Mouse (Mus musculus) CD4-positive, CD25-positive, alpha-beta regulatory T cell, adult 4 months (primary cell): Measurements from ENCODE around the gene Vmn2r112. TPM values are rescaled to one million over a fixed set of nuclear protein-coding genes. Genes with fewer than 3 reads are reported as not detected.
"Not testable (repeated sequence)": the region's sequence is repeated elsewhere in the genome, so short reads cannot be mapped to it uniquely, and the experiment has no call there.

Experiments
- ATAC-seq: one replicate; pipeline ENCODE4 v1.8.0; 2017
- polyA plus RNA-seq, 2 experiments: library from polyadenylated mRNA; unstranded; fragments of 100-300 nt; shearing (Covaris generic); gene quantifications; one replicate each; pipeline ENCODE4 v1.2.1; 2017

The Vmn2r112 gene
- under 1 TPM in 1 of 2 experiments, not detected in 1; 0.09 TPM for polyA plus RNA-seq

- not testable (repeated sequence) for ATAC-seq
Measured at GRCm38 (mm10) chr17:22600651-22601050, at the start of gene Vmn2r112. Gene Vmn2r112 (plus strand): TSS chr17:22600951.

- not testable (repeated sequence) for ATAC-seq
Measured at GRCm38 (mm10) chr17:22573382-22573781, 27.4 kb upstream of the Vmn2r112 start, which contains the start of gene Vmn2r111. Gene Vmn2r111 (minus strand): TSS chr17:22573482.

DNA sequence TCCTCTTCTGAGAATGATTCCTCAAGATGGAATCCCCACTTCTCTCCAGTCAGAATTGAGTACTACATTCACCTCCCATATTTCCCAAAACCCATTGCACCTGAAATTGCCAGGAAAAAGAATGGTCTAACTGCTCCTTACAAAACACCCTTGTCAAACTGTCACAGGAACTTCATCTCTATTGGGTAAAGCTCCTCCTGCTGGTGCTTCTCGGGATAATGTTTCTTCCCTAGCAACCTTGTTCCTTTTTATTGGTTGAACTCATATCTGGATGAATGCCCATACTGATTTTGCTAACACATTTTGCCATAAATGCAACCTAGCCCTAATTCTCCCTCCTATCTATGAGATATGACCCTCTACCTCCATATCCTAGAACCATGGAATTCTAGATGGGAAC lies 29.9 kb downstream of the Vmn2r112 start:
- no peak for ATAC-seq

Other genes with a start within 250 kb of the Vmn2r112 start
- gene Zfp944, start 239.6 kb upstream of the Vmn2r112 start, polyA plus RNA-seq: 10 to 100 TPM; 10.9 to 12.9 TPM
- 10 to 100 TPM; 15.6 to 16.3 TPM for gene Zfp758, start 239.5 kb upstream of the Vmn2r112 start, polyA plus RNA-seq
- 1 to 10 TPM; 5.1 TPM for gene Zfp946, start 176.7 kb upstream of the Vmn2r112 start, polyA plus RNA-seq
- gene Vmn2r111, start 27.5 kb upstream of the Vmn2r112 start, polyA plus RNA-seq: not detected